Mouse (Mus musculus) kidney, postnatal 36 days (tissue): ENCODE measurements around the gene Man2a2.

Source experiments
- DNase-seq, 2 experiments: peaks; one replicate each; pipeline ENCODE4 v3.0.0; 2021 to 2022; ENCODE audit warnings: mixed read lengths in 2 of 2

The Man2a2 gene

GRCm38 (mm10) chr7:80371041-80371751, at the start of gene Man2a2:
Gene Man2a2, minus strand, starts transcription at chr7:80371375.
- peak; percentile 67 to 90 for DNase-seq

- DNase-seq, result peak; percentile 54 to 63
These were observed 49.4 kb upstream of the Man2a2 start for GRCm38 (mm10) chr7:80420586-80420985.

- no peak for DNase-seq
These were observed 48.1 kb upstream of the Man2a2 start for GRCm38 (mm10) chr7:80419278-80419677.

GRCm38 (mm10) chr7:80418036-80418435, 46.9 kb upstream of the Man2a2 start:
- DNase-seq, result no peak

- no peak for DNase-seq
These were observed 46.4 kb upstream of the Man2a2 start for GRCm38 (mm10) chr7:80417601-80418000.

GRCm38 (mm10) chr7:80416969-80417368, 45.8 kb upstream of the Man2a2 start:
- DNase-seq, result no peak

- no peak for DNase-seq
These were observed 43.2 kb upstream of the Man2a2 start for GRCm38 (mm10) chr7:80414303-80414855.

GRCm38 (mm10) chr7:80413512-80414302, 42.5 kb upstream of the Man2a2 start:
- no peak for DNase-seq

- no peak for DNase-seq
These were observed 41.6 kb upstream of the Man2a2 start for GRCm38 (mm10) chr7:80412781-80413180.

- no peak for DNase-seq
These were observed 41.1 kb upstream of the Man2a2 start for GRCm38 (mm10) chr7:80412279-80412678.

GRCm38 (mm10) chr7:80410380-80410779, 39.2 kb upstream of the Man2a2 start:
- DNase-seq, result no peak

- DNase-seq, result no peak
These were observed 36.5 kb upstream of the Man2a2 start for GRCm38 (mm10) chr7:80407712-80408111.

GRCm38 (mm10) chr7:80406186-80406585, 35.0 kb upstream of the Man2a2 start:
- no peak for DNase-seq

GRCm38 (mm10) chr7:80405188-80405695, 34.1 kb upstream of the Man2a2 start, which contains the start of gene Furin:
Gene Furin, minus strand, starts transcription at chr7:80405436.
- DNase-seq, result no peak

GRCm38 (mm10) chr7:80404101-80404894, 33.1 kb upstream of the Man2a2 start:
- DNase-seq, result peak in 1 of 2 experiments; percentile 18

- peak; percentile 82 to 86 for DNase-seq
These were observed 32.4 kb upstream of the Man2a2 start for GRCm38 (mm10) chr7:80403551-80403950.

- peak; percentile 80 to 90 for DNase-seq
These were observed 31.6 kb upstream of the Man2a2 start for GRCm38 (mm10) chr7:80402651-80403321.

GRCm38 (mm10) chr7:80401860-80402641, 30.9 kb upstream of the Man2a2 start:
- peak; percentile 51 to 81 for DNase-seq

- DNase-seq, result peak; percentile 43 to 79
These were observed 30.1 kb upstream of the Man2a2 start for GRCm38 (mm10) chr7:80401041-80401859.

GRCm38 (mm10) chr7:80400571-80400970, 29.4 kb upstream of the Man2a2 start:
- DNase-seq, result peak; percentile 74 to 84
